Mouse (Mus musculus) liver, adult 10 weeks (tissue): Measurements from ENCODE around the gene Tmem179b. TPM values are rescaled to one million over a fixed set of nuclear protein-coding genes. Genes with fewer than 3 reads are reported as not detected.

Experiments used
- polyA plus RNA-seq: library from polyadenylated mRNA; stranded (reverse); fragments of 350-450 nt; fragmentation: Illumina TruSeq; extraction: RNeasy Lipid Tissue Mini Kit (QIAGEN cat#74804); gene quantifications from one replicate; pipeline ENCODE4 v1.2.3, GENCODE M21; 2014; ENCODE audit warnings: low read depth, low replicate concordance

The Tmem179b gene
- 30.8 TPM for polyA plus RNA-seq

DNA sequence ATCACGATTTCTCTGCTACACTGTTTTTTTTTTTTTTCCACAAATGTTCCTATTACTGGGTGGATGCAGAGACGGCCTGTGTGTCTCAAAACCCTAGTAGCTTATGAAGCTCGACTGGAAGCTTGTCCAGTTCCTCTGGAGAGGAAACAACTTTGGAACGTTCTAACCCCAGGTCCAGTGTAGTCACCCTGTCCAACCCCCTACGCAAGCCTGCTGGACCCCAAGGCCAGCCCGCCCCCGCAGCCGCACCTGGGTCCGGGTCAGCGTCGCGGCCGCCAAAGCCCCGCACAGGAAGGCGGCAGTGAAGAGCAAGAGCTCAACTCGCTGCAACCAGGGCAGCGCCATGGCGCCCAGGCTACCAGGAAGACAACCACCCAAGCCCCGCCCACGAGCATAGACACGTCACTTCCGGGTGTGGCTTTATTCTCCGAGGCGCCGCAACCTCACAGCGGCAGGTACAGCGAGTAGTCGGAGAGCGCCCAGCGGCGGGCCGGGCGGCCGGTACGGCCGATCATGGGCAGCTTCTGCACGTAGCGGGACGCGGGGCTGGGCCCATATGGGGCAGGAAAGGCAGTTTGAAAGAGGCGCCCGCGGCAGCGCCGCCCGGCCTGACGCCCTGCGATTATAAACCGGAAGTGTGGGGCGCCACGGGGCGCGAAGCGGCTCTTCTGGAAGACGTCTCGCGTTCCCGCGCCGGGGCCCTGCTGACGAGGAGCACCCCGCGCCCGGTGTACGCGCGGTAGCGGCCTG lies at the start of gene Tmem179b:
Gene Tmem179b, minus strand, starts transcription at position 382 of the 750 bp plus-strand sequence.

DNA sequence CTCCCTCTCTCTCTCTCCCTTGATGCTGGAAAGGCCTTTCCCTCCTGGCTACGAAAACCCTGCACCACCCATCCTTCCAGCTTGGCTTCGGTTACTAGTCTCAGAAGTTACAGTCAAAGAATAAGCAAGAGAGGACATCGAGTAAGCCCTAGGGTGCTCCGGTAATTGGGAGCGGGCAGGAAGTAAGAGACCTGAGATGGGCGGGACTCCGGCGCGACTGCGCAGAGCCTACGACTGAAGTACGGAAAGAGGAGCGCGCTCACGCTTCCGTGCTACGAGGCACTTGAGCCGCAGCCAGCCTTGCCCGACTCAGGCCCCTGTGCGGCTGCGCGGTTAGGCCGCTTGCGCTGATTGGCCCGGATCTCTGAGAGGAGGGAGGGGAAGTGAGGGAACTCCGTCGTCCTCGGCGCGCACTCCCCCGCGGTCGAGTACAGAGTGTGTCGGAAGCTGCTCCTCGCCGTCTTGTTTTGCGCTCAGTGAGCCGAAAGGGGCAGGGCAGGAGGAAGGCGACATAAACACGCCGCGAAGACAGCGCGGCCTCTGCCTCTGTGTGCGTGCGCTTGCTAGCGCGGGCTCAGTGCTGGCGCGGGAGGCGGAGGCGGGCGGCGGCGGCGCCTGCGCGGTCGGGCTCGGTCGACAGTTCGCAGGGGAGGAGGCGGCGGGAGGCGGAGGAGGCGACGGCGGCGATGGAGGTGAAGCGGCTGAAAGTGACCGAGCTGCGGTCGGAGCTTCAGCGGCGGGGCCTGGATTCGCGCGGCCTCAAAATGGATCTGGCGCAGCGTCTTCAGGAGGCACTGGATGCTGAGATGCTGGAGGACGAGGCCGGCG lies 45.5 kb upstream of the Tmem179b start, which contains the start of gene Hnrnpul2:
Gene Hnrnpul2, plus strand, starts transcription at position 415 of the 828 bp plus-strand sequence.

DNA sequence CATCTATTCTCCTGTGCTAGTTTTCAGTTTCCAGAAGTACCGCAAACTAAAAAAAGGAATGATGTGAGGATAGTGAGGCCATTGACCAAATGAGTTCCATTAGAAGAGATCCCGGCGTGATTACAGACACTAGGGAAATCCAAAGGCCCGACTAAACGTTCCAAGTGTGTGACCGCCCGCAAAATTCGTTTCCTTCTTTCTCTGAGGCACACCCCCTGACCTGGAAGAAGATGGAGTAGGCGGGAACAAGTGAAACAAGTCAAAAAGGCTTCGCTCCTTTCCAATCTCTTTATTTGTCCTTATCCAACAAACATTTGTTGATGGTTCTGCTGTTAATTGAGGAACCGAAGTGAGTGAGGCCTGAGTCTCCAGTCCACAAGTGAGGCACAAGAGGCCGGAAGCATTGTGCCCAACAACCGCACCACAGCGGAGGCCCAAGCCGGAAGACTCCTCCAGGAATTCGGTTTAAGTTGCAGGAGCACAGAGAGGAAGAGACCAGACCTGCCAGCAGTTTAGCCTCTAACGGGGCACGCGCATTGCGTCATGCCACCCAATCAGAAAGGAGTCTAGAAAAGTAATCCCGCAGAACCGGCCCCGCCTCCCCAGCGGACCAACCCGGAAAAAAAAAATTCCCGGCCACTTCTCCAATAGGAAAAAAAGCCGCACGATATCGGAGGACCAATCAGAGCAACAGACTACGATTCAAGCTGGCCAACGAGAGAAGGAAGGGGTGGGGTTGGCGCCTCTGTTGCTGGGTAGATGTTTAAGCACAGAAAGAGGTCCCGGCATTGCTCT lies 44.7 kb upstream of the Tmem179b start, which contains the start of gene Ttc9c:
Gene Ttc9c, minus strand, starts transcription at position 533 of the 795 bp plus-strand sequence.

DNA sequence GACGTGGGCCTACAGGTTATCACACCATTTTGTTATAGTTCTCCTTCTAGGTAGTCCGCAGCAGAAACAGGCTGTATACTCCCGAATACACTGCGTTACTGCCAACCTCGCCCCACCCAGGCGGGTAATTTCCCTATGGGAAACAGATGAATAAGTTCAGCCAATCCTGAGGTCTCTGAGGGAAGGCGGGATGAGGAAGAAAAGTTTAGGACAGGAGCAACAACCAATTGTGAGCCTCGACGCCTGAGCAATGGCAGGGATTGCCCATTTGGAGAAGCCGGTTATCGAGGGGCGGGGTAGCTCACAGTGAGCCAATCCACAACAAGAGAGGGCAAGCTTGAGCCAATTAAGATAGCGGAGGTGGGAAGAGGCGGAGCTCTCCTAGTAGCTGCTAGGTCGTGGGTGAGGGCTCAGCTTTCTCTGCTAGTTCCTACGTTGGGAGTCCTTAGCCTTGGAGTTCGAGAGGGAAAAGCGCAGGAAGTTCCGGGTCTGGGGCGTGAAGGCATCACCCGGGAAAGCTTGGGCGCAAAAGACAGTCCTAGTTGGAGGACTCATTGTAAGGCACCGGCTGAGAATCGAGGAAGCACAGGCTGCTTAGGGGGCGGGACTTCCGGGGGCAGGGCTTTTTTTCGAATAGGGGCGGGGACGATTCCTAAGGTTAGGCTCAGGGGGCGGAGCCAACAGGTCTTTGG lies 28.0 kb upstream of the Tmem179b start, which contains the start of gene Zbtb3:
Gene Zbtb3, plus strand, starts transcription at position 426 of the 692 bp plus-strand sequence.

DNA sequence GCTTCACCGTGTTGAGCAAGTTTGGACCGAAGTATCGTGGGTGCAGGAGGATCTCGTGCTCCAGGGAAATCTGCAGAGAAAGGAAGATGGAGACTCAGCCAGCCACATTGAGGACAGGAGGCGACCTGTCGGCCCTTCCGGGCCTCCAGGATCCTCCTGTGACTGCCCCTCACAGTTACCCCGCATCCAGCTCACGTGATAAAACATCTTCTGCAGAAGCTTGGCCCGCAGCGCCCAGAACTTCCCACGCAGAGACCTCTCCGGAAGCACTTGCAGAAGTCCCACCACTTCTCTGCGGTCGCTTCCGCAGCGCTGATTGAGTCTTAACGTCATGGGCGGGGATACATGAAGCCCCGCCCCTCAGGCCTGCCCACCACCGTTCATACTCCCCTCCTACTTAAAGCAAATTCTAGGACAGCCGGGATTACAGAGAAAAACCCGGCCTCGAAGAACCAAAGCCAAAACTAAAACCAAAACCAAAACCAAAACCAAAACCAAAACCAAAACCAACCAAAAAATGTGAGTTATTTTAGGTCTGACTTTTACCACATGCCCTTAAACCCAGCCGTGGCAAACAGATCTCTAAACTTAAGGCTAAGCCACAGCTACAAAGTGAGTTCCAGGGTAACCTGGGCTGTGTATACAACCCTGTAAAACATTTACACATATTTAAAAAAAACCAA lies 24.1 kb upstream of the Tmem179b start, which contains the start of gene Polr2g:
Gene Polr2g, minus strand, starts transcription at position 314 of the 683 bp plus-strand sequence.

DNA sequence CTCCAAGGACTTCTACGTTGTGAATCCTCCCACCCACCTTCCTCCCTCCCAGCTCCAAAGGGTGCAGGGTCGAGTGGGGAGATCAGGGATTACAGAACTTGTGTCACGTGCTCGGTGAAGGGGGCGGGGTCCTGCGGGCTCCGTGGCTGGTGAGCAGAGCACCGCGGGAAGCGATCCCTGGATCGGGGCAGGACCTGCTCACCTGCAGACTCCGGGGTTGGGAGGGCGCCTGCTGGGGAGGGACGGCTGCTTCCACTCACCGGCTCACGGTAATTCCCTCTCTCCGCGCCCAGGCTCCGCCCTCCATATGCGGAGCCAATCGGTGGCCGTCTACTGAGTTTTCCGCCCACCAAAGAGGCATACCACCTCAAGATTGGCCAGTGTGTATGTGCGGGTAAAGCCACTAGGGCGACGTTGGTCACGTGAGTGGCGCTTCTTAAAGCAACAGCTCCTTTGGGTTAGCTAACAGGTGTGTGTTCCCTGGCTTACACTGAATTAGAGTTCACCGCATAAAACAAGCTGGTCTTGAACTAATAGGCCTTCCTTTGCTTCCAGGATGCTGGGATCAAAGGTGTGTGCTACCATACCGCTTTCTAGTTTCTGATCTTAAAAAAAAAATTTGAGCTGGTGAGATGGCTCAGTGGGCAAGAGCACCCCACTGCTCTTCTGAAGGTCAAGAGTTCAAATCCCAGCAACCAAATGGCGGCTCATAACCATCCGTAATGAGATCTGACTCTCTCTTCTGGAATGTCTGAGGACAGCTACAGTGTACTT lies 11.9 kb upstream of the Tmem179b start, which contains the start of gene Taf6l:
Gene Taf6l, minus strand, starts transcription at position 410 of the 774 bp plus-strand sequence.

DNA sequence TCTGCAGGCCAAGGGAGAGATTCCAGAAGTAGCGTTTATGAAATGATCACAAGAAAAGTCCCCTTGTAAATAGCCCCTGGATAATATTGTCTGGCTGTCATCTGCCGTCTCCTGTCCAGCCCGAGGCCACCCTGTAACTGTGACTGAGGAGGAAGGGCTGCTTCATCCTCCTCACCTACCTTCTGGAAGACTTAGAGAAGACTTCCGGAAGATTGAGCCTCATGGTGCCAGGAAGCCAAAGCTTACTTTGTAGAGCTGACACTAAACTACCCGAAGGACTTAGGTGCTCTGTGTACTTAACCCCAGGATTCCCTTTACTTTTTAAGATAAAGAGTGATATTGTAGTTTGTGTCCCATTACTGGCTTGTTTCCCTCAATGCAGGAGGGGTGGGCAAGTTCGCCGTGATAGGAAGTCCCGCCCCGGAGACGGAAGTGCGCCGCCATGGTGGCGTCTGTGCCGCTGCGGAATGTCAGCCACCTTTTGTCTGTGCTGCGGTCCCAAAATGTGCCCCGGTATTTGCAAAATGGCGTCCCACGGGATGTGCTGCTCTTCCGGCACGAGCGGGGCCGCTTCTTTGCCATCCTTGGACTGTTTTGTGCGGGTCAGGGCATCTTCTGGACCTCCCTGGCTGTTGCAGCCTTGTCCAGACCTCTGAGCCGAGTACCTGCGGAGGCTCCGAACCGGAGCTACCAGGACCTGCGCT lies 3.5 kb downstream of the Tmem179b start, which contains the start of gene Tmem223:
Gene Tmem223, plus strand, starts transcription at position 430 of the 704 bp plus-strand sequence.

DNA sequence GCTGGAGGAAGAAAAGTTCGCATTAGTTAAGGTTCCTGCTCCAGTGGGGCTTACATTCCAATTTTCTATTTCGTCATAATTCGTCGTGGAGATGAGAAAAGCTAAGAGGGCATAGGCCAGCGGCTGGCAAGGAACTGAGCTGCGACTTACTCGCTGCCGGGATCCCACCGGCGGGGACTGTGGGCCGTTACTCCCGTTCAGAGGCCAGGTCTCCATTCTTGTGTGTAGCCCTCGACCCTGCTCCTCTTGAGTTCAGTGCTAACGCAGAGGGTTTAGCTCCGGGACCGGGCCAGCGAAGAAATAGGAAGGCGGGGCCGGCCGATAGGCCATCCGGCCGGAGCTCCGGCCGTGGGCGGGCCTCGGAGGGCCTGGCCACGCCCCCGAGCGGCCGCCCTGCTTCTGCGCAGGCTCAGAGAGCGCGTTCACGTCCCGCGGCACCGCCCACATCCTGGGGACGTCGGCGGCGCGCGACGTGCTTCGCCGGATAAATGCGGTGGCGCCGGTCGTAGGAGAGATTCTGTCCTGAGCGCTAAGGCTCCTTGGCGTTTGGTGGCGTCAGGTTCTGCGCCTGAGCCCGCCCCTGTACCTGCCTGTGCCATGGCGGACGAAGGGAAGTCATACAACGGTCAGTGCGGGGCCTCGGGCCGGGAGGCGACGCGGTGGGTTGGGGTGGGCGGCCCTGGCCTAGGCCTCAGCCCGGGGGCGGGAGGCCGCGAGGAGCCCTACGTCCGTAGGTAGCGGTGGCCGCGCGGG lies 17.5 kb downstream of the Tmem179b start, which contains the start of gene Nxf1:
Gene Nxf1, plus strand, starts transcription at position 439 of the 753 bp plus-strand sequence.

DNA sequence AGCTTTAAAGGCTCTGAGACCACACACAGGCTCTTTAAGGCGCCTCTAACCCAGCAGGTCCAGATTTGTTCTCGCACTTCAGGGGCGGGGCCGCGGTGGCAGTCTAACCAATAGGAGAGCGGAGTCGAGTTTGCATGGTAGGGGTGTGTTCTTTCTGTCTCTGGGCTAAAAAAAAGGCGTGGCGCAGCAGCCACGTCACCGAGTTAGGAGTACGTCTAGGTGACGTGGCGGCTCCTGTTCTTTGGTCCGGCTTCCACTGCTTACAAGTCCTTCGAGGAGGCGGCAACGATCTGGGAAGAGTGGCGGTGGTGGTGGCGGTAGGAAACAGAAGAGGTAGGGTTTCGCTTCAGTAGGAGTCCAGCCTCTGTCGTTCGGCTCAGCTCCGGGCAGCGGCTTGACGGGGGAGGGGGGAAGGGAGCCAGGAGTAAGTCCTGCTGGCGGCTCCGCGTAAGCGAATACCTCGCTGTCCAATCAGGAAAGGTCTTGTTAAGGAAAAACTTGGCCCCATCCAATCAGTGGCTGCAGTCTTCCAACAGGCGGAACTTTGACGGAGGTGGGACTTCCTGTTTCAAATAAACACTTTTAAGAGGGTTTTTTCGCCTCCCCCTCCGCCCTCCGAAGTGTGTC lies 32.9 kb downstream of the Tmem179b start, which contains the start of gene Stx5a:
Gene Stx5a, plus strand, starts transcription at position 171 of the 627 bp plus-strand sequence.

DNA sequence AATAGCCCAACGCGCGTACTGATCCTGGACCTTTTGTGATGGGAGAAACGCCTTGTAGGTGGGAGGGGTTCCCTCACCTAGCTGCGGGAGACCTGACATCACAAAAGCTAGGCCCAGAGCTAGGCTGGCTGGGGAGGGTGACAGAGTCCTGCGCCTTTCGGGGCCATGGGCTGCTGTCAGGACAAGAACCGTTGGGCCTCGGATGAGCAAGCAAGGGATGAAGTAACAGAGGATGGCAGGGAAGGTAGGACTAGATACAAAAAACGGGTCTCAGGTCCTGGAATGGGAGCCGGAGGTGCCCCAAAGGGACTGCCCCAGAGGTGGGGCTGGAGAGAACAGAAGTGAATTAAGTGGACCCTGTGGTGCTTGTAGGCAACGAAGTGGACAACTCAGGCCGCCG lies 33.7 kb downstream of the Tmem179b start, which contains the start of gene 1700092M07Rik:
Gene 1700092M07Rik, plus strand, starts transcription at position 116 of the 400 bp plus-strand sequence.

DNA sequence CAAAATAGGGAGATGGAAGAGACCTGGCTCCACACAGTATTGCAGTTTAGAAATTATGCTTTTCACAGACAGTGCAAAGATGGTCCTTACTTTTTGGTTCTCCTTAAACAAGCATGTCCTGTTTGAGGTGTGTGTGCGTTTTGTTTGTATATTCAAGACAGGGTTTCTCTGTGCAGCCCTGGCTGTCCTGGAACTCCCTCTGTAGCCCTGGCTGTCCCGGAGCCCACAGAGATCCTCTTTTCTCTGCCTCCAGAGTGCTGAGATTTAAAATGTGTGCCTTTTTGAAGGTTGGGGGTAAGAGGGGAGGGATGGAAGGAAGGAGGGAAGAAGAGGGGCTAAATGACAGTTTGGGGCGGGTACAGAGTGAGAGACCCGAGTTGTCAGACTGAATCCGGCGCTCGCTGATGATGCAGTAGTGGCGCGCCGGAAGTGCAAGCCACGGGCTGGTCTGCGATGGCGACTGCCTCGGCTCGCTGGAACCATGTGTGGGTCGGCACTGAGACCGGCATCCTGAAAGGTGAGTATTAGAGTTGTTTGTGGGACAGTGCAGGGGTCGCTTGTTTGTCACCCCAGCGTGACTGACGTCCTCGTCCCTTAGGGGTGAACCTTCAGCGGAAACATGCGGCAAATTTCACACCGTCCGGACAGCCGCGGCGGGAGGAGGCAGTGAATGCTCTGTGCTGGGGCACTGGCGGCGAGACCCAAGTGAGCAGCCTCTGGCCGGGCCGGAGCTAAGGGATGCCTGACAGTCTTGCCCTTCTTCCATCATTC lies 38.7 kb downstream of the Tmem179b start, which contains the start of gene Wdr74:
Gene Wdr74, plus strand, starts transcription at position 439 of the 771 bp plus-strand sequence.

DNA sequence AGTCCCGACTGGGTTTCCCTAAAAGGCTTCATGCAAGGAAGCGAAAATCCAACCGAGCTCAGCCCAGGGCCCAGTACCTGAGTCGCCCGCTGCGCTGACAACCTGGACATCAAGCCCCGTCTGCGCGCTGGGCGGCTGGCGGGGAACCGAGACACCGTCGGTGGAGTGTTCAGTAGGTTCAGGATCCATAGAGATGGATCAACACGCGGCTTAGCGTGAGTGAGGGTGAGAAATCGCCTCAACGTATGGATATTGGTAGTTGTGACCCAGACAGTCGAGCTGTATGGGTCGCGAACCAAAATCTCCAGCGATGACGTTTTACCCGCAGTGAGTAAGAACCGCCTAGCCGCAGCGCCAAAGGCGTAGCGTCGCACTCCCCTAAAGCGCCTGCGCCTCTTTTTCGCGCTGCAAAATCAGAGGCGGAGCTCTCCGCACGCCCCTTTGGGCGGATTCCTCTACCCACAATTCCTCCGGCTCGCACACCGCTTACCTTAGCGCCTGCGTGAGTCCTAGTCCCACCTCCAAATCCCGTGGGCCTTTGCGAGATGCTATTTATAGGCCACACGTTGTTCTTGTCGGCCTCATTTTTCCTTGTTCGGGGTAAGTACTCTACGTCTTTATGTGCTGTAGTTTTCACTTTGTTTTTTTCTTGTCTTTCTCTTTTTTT lies 51.2 kb downstream of the Tmem179b start, which contains the start of gene Slc3a2:
Gene Slc3a2, minus strand, starts transcription at position 463 of the 667 bp plus-strand sequence.

